Mouse (Mus musculus): ENCODE measurements around the gene Plcz1. TPM values are rescaled to one million over a fixed set of nuclear protein-coding genes. Genes with fewer than 3 reads are reported as not detected.

Gene Plcz1
- not detected for total RNA-seq (2023)

DNA sequence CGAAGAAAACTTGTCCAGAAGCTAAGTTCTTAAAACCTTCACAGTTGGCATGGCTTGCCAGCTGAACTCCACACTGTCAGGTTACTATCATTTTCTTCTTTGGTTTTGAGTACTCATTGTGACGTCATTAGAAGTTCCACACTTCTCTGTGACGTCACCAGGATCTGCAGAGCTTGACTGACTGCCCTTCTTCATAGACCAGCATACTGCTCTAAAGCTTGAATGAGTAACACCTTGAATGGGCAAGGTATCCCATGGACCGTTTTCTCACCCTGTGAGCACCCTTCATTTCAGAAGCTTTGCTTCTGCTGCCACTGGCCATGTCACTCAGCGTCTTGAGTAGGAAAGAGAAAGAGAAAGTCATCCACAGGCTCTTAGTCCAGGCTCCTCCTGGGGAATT, at the start of gene Plcz1:
Gene Plcz1 (minus strand): TSS at position 101 of the 400 bp plus-strand sequence.

DNA sequence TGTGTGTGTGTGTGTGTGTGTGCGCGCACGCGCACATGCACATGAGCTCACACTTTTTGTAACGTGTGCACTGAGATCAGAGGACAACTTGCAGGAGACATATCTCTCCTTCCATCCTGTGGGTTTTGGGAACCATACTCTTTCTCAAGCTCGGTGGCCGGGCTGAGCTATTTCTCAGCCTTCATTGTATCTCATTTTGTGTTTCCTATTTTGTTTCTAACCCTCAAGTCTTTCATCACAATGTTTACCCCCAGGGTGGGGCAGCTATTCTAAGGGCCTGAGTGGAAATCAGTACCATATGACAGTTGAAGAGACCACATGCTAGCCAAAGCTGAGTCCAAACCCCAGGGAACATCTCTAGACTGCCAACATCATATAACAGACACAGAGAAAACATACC, 305 bp downstream of the Plcz1 start, which contains the start of gene Capza3:
Gene Capza3 (plus strand): TSS at position 301 of the 400 bp plus-strand sequence.

Other genes with a start within 250 kb of the Plcz1 start
- not detected for gene Capza3, start 205 bp downstream of the Plcz1 start, total RNA-seq (2023)